In genomic region chr9:27661431-27662300, GRCm38 (mm10) we compare ENCODE assay signal across 27 mouse cellular contexts.
"Had no signal": no experiment of that assay in that cellular context is flagged by ENCODE, and none has a peak within 500 bp of the region (broad histone marks: within the 10 kb centered on the region; RNA-seq: fewer than 3 reads in every experiment).

No protein-coding gene starts in this region.

- H3K9ac ChIP-seq: embryonic facial prominence, embryonic 12.5 days; embryonic facial prominence, embryonic 13.5 days; embryonic facial prominence, embryonic 15.5 days; forebrain, embryonic 12.5 days; forebrain, embryonic 13.5 days; forebrain, embryonic 15.5 days; forebrain, postnatal 0 days had no signal

- H3K36me3 ChIP-seq: embryonic facial prominence, embryonic 10.5 days; embryonic facial prominence, embryonic 12.5 days; embryonic facial prominence, embryonic 13.5 days; embryonic facial prominence, embryonic 15.5 days; forebrain, embryonic 10.5 days; forebrain, embryonic 12.5 days; forebrain, embryonic 15.5 days had no signal

- H3K4me3 ChIP-seq: embryonic facial prominence, embryonic 10.5 days; embryonic facial prominence, embryonic 12.5 days; embryonic facial prominence, embryonic 13.5 days; embryonic facial prominence, embryonic 15.5 days; erythroblast, embryonic 14.5 days; forebrain, embryonic 10.5 days; forebrain, embryonic 12.5 days; forebrain, embryonic 13.5 days; forebrain, embryonic 15.5 days; gastrocnemius, adult 2 months; heart, adult 2 months had no signal

- H3K4me2 ChIP-seq: embryonic facial prominence, embryonic 12.5 days; embryonic facial prominence, embryonic 13.5 days; embryonic facial prominence, embryonic 15.5 days; forebrain, embryonic 12.5 days; forebrain, embryonic 13.5 days; forebrain, embryonic 15.5 days had no signal

- DNase-seq: cerebellum, adult 9-10 months; cerebellum, adult 9-11 months; cerebellum, postnatal 10 days; cerebellum, postnatal 14 days; cerebellum, postnatal 25 days; cerebellum, postnatal 36 days; embryo, embryonic 11 days; forebrain, postnatal 0 days; gastrocnemius, adult 2 months; gastrocnemius, postnatal 10 days; gastrocnemius, postnatal 14 days; gastrocnemius, postnatal 25 days; gastrocnemius, postnatal 36 days; heart, adult 11 months; heart, adult 18-20 months; heart, adult 2 months had no signal

- H3K27me3 ChIP-seq: embryonic facial prominence, embryonic 12.5 days; embryonic facial prominence, embryonic 13.5 days; embryonic facial prominence, embryonic 15.5 days; forebrain, embryonic 12.5 days; forebrain, embryonic 13.5 days; forebrain, embryonic 15.5 days had no signal

- H3K27ac ChIP-seq: embryonic facial prominence, embryonic 10.5 days; embryonic facial prominence, embryonic 12.5 days; embryonic facial prominence, embryonic 13.5 days; embryonic facial prominence, embryonic 15.5 days; forebrain, embryonic 10.5 days; forebrain, embryonic 12.5 days; forebrain, embryonic 13.5 days; forebrain, embryonic 15.5 days; gastrocnemius, adult 2 months; heart, adult 2 months had no signal

- ATAC-seq: forebrain, embryonic 13.5 days; forebrain, embryonic 14.5 days; forebrain, embryonic 15.5 days; forebrain, embryonic 16.5 days; forebrain, postnatal 0 days had no signal

- H3K4me1 ChIP-seq: embryonic facial prominence, embryonic 12.5 days; embryonic facial prominence, embryonic 13.5 days; embryonic facial prominence, embryonic 15.5 days had no signal

- H3K9me3 ChIP-seq: embryonic facial prominence, embryonic 10.5 days; embryonic facial prominence, embryonic 12.5 days; embryonic facial prominence, embryonic 13.5 days; embryonic facial prominence, embryonic 15.5 days; forebrain, embryonic 10.5 days; forebrain, embryonic 12.5 days; forebrain, embryonic 13.5 days; forebrain, embryonic 15.5 days had no signal
